Mouse (Mus musculus) E14TG2a.4 (cell line): ENCODE measurements around the gene Pacrg.

ENCODE experiments used
- CTCF ChIP-seq: conservative IDR thresholded peaks from 2 replicates; pipeline ENCODE4 v1.5.1; 2014; ENCODE audit warnings: low read length
- NANOG ChIP-seq: IDR thresholded peaks from 2 replicates; pipeline ENCODE4 v1.6.1; 2014; ENCODE audit warnings: borderline replicate concordance, low read length, mixed read lengths
- POU5F1 ChIP-seq: IDR thresholded peaks from 2 replicates; pipeline ENCODE4 v1.6.1; 2014; ENCODE audit warnings: low read length, borderline replicate concordance

- no peak for TF ChIP-seq CTCF
- no peak for TF ChIP-seq NANOG
- TF ChIP-seq POU5F1, result no peak
Measured at GRCm38 (mm10) chr17:10589604-10590003, 250.5 kb downstream of the Pacrg start.
